Comparison of ENCODE assay signal across 11 mouse cellular contexts in the genomic region with DNA sequence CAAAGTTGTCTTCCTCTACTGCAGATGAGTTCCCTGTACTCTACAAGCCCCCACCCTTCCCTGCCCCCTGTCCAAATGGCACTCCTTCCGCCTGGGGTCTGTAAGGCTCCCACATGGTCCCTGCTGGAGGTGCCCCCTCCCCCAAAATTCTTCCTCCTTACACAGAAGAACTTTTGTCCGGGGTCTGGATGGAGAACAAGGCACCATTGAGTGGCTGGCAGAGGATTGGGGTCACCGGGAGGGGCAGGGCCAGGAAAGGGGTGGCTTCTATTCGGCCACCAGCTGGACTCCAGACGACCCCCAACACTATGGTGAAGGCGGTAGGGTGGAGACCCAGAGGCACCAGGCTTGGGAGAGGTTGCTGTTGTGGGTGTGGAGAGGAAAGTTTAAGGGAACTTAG. TPM values are rescaled to one million over a fixed set of nuclear protein-coding genes. Genes with fewer than 3 reads are reported as not detected.
DNase-seq lines count a peak whose midpoint lies in the region; ATAC-seq and TF ChIP-seq lines count a peak whose summit lies in the region.
"Had no signal": no experiment of that assay in that cellular context is flagged by ENCODE, and none has a peak within 500 bp of the region (broad histone marks: within the 10 kb centered on the region; RNA-seq: fewer than 3 reads in every experiment).

No protein-coding gene starts in this region.

- H3K27ac ChIP-seq in forebrain, embryonic 14.5 days (ENCODE audit: low read depth, low read length) = no peak overlapping the region
- H3K27ac ChIP-seq in forebrain, embryonic 12.5 days = no peak overlapping the region
- no peak overlapping the region for H3K27ac ChIP-seq in midbrain, postnatal 0 days (ENCODE audit: low read depth, low read length)
- no peak overlapping the region for H3K27ac ChIP-seq in midbrain, embryonic 16.5 days (ENCODE audit: low read length)
- H3K27ac ChIP-seq in hindbrain, postnatal 0 days = no peak overlapping the region
- H3K27ac ChIP-seq: liver, embryonic 13.5 days; midbrain, embryonic 12.5 days had no signal

- DNase-seq in forebrain, embryonic 14.5 days (ENCODE audit: low spot score) = no peak
- DNase-seq in midbrain, postnatal 0 days (ENCODE audit: low spot score) = peak; percentile 40
- DNase-seq in hindbrain, postnatal 0 days (ENCODE audit: low spot score) = peak; percentile 36
- DNase-seq in retina, embryonic 14.5 days (ENCODE audit: low spot score) = peak; percentile 63
- DNase-seq in cerebellum, adult 8-10 months = no peak
- DNase-seq in heart, adult 8-10 months (ENCODE audit: low spot score) = no peak
- DNase-seq: kidney, adult 9 months; liver, embryonic 13.5 days had no signal

- no peak overlapping the region for H3K4me3 ChIP-seq in forebrain, embryonic 14.5 days (ENCODE audit: low read depth, low read length)
- no peak overlapping the region for H3K4me3 ChIP-seq in forebrain, embryonic 12.5 days (replicated peaks)
- H3K4me3 ChIP-seq in midbrain, postnatal 0 days (ENCODE audit: low read depth, low read length) = no peak overlapping the region
- no peak overlapping the region for H3K4me3 ChIP-seq in midbrain, embryonic 16.5 days (ENCODE audit: low read depth, low read length)
- H3K4me3 ChIP-seq in hindbrain, postnatal 0 days (ENCODE audit: low read length) = no peak overlapping the region
- H3K4me3 ChIP-seq: liver, embryonic 13.5 days; midbrain, embryonic 12.5 days had no signal

- no peaks in the 10 kb centered on the region for H3K36me3 ChIP-seq in forebrain, embryonic 14.5 days (ENCODE audit: control insufficient read depth, insufficient read depth, low read length)
- no peaks in the 10 kb centered on the region for H3K36me3 ChIP-seq in forebrain, embryonic 12.5 days (replicated peaks)
- no peaks in the 10 kb centered on the region for H3K36me3 ChIP-seq in midbrain, postnatal 0 days (ENCODE audit: insufficient read depth, low read length)
- H3K36me3 ChIP-seq in midbrain, embryonic 16.5 days (ENCODE audit: control insufficient read depth, insufficient read depth, low read length) = no peaks in the 10 kb centered on the region
- no peaks in the 10 kb centered on the region for H3K36me3 ChIP-seq in hindbrain, postnatal 0 days (ENCODE audit: insufficient read depth, low read length)
- H3K36me3 ChIP-seq: liver, embryonic 13.5 days; midbrain, embryonic 12.5 days had no signal

- TF ChIP-seq CTCF in midbrain, postnatal 0 days (IDR thresholded peaks at IDR 0.05) = no peak
- no peak for TF ChIP-seq CTCF in hindbrain, postnatal 0 days (IDR thresholded peaks at IDR 0.05; ENCODE audit: low read depth)

- H3K9ac ChIP-seq in forebrain, embryonic 14.5 days (ENCODE audit: low read length) = no peak overlapping the region
- H3K9ac ChIP-seq in forebrain, embryonic 12.5 days = no peak overlapping the region
- no peak overlapping the region for H3K9ac ChIP-seq in midbrain, postnatal 0 days (replicated peaks; ENCODE audit: low read length, poor library complexity, severe bottlenecking)
- H3K9ac ChIP-seq in midbrain, embryonic 16.5 days (ENCODE audit: low read depth, low read length) = no peak overlapping the region
- no peak overlapping the region for H3K9ac ChIP-seq in hindbrain, postnatal 0 days (replicated peaks; ENCODE audit: low read length)
- H3K9ac ChIP-seq: liver, embryonic 13.5 days; midbrain, embryonic 12.5 days had no signal

- ATAC-seq in forebrain, embryonic 14.5 days = peak; percentile 15; the same call in 1 of the 2 replicates
- ATAC-seq in forebrain, embryonic 12.5 days (ENCODE audit: low FRiP score) = no peak
- ATAC-seq in midbrain, postnatal 0 days (ENCODE audit: low FRiP score) = peak; percentile 59
- ATAC-seq in midbrain, embryonic 16.5 days = no peak
- ATAC-seq in hindbrain, postnatal 0 days = peak; percentile 79

- H3K4me2 ChIP-seq in forebrain, embryonic 14.5 days (ENCODE audit: low read length) = no peak overlapping the region
- H3K4me2 ChIP-seq in forebrain, embryonic 12.5 days = no peak overlapping the region
- H3K4me2 ChIP-seq in midbrain, postnatal 0 days (ENCODE audit: low read depth, low read length, poor library complexity, severe bottlenecking) = no peak overlapping the region
- no peak overlapping the region for H3K4me2 ChIP-seq in midbrain, embryonic 16.5 days (ENCODE audit: low read length)
- no peak overlapping the region for H3K4me2 ChIP-seq in hindbrain, postnatal 0 days (ENCODE audit: low read depth, low read length)
- H3K4me2 ChIP-seq: liver, embryonic 13.5 days; midbrain, embryonic 12.5 days had no signal

- H3K4me1 ChIP-seq in forebrain, embryonic 14.5 days (ENCODE audit: control insufficient read depth, insufficient read depth, low read length) = no peaks in the 10 kb centered on the region
- no peaks in the 10 kb centered on the region for H3K4me1 ChIP-seq in forebrain, embryonic 12.5 days
- H3K4me1 ChIP-seq in midbrain, postnatal 0 days (ENCODE audit: insufficient read depth, low read length) = no peaks in the 10 kb centered on the region
- no peaks in the 10 kb centered on the region for H3K4me1 ChIP-seq in midbrain, embryonic 16.5 days (ENCODE audit: control insufficient read depth, insufficient read depth, low read length)
- no peaks in the 10 kb centered on the region for H3K4me1 ChIP-seq in hindbrain, postnatal 0 days (ENCODE audit: insufficient read depth, low read length)
- H3K4me1 ChIP-seq: midbrain, embryonic 12.5 days had no signal

- WGBS in forebrain, embryonic 14.5 days = 44% methylated on average over 6 of the region's 6 CpGs
- WGBS in forebrain, embryonic 12.5 days = 53% methylated on average over 6 of the region's 6 CpGs
- WGBS in midbrain, postnatal 0 days = 50% methylated on average over 6 of the region's 6 CpGs
- 69% methylated on average over 6 of the region's 6 CpGs for whole genome bisulfite sequencing in midbrain, embryonic 16.5 days
- 37% methylated on average over 6 of the region's 6 CpGs for WGBS in hindbrain, postnatal 0 days

- H3K9me3 ChIP-seq in forebrain, embryonic 14.5 days (replicated peaks; ENCODE audit: control insufficient read depth, low read length) = no peaks in the 10 kb centered on the region
- H3K9me3 ChIP-seq in forebrain, embryonic 12.5 days = no peaks in the 10 kb centered on the region
- no peaks in the 10 kb centered on the region for H3K9me3 ChIP-seq in midbrain, postnatal 0 days (ENCODE audit: low read length)
- H3K9me3 ChIP-seq in midbrain, embryonic 16.5 days (replicated peaks; ENCODE audit: control insufficient read depth, low read length, poor library complexity, severe bottlenecking) = no peaks in the 10 kb centered on the region
- no peaks in the 10 kb centered on the region for H3K9me3 ChIP-seq in hindbrain, postnatal 0 days (ENCODE audit: low read length)
- H3K9me3 ChIP-seq: liver, embryonic 13.5 days; midbrain, embryonic 12.5 days had no signal

- no peaks in the 10 kb centered on the region for H3K27me3 ChIP-seq in forebrain, embryonic 14.5 days (replicated peaks; ENCODE audit: control insufficient read depth, insufficient read depth, low read length)
- H3K27me3 ChIP-seq in forebrain, embryonic 12.5 days = no peaks in the 10 kb centered on the region
- no peaks in the 10 kb centered on the region for H3K27me3 ChIP-seq in midbrain, postnatal 0 days (ENCODE audit: insufficient read depth, low read length)
- H3K27me3 ChIP-seq in midbrain, embryonic 16.5 days (ENCODE audit: control insufficient read depth, insufficient read depth, low read depth, low read length) = no peaks in the 10 kb centered on the region
- no peaks in the 10 kb centered on the region for H3K27me3 ChIP-seq in hindbrain, postnatal 0 days (ENCODE audit: insufficient read depth, low read length)
- H3K27me3 ChIP-seq: liver, embryonic 13.5 days; midbrain, embryonic 12.5 days had no signal

RNA-seq across cellular contexts. Expression of gene Fxyd3, which starts 1.0 kb away (rescaled TPM):
- polyA plus RNA-seq in forebrain, embryonic 14.5 days (2014; fragmentation: Nextera tagmentation; extraction: Ambion mirVana) = not detected in 2 replicates
- 1.1 and 1.3 TPM in 2 replicates for polyA plus RNA-seq in forebrain, embryonic 12.5 days (2016; fragmentation: Nextera tagmentation; extraction: Ambion mirVana)
- total RNA-seq in midbrain, postnatal 0 days (2014; rRNA removed) = 3.7 TPM in 1 of 2 replicates, not detected in the other
- polyA plus RNA-seq in midbrain, postnatal 0 days (2015; fragmentation: Nextera tagmentation; extraction: Ambion mirVana) = 0.47 TPM in 1 of 2 replicates, not detected in the other
- polyA plus RNA-seq in midbrain, embryonic 16.5 days (2015; fragmentation: Nextera tagmentation; extraction: Ambion mirVana) = not detected in 2 replicates
- not detected in 2 replicates for total RNA-seq in hindbrain, postnatal 0 days (2014; rRNA removed)
- 1.2 and 1.5 TPM in 2 replicates for polyA plus RNA-seq in hindbrain, postnatal 0 days (2015; fragmentation: Nextera tagmentation; extraction: Ambion mirVana)
- 1 to 10 TPM in 2 of 4 experiments, under 1 TPM in 2; 0.71 to 4.8 (median 1.6) TPM for total RNA-seq in heart, adult 8-10 months (2022)

RNA-seq across cellular contexts. Expression of gene Lgi4, which starts 18.3 kb away (rescaled TPM):
- polyA plus RNA-seq in forebrain, embryonic 14.5 days (2014; fragmentation: Nextera tagmentation; extraction: Ambion mirVana) = 0.08 and 0.15 TPM in 2 replicates
- polyA plus RNA-seq in forebrain, embryonic 12.5 days (2016; fragmentation: Nextera tagmentation; extraction: Ambion mirVana) = 0.29 and 0.37 TPM in 2 replicates
- 1.2 and 1.3 TPM in 2 replicates for total RNA-seq in midbrain, postnatal 0 days (2014; rRNA removed)
- 0.56 and 0.81 TPM in 2 replicates for polyA plus RNA-seq in midbrain, postnatal 0 days (2015; fragmentation: Nextera tagmentation; extraction: Ambion mirVana)
- 0.15 and 0.35 TPM in 2 replicates for polyA plus RNA-seq in midbrain, embryonic 16.5 days (2015; fragmentation: Nextera tagmentation; extraction: Ambion mirVana)
- 1.9 and 5.9 TPM in 2 replicates for total RNA-seq in hindbrain, postnatal 0 days (2014; rRNA removed)
- 1.2 and 1.3 TPM in 2 replicates for polyA plus RNA-seq in hindbrain, postnatal 0 days (2015; fragmentation: Nextera tagmentation; extraction: Ambion mirVana)
- 1 to 10 TPM; 2.6 to 3.8 (median 3.4) TPM for total RNA-seq in heart, adult 8-10 months (2022)

RNA-seq across cellular contexts. Expression of gene Fxyd1, which starts 20.5 kb away (rescaled TPM):
- 9.4 and 12.3 TPM in 2 replicates for polyA plus RNA-seq in forebrain, embryonic 14.5 days (2014; fragmentation: Nextera tagmentation; extraction: Ambion mirVana)
- polyA plus RNA-seq in forebrain, embryonic 12.5 days (2016; fragmentation: Nextera tagmentation; extraction: Ambion mirVana) = 4.0 and 6.5 TPM in 2 replicates
- total RNA-seq in midbrain, postnatal 0 days (2014; rRNA removed) = 7.0 and 7.4 TPM in 2 replicates
- 20.4 and 22.2 TPM in 2 replicates for polyA plus RNA-seq in midbrain, postnatal 0 days (2015; fragmentation: Nextera tagmentation; extraction: Ambion mirVana)
- polyA plus RNA-seq in midbrain, embryonic 16.5 days (2015; fragmentation: Nextera tagmentation; extraction: Ambion mirVana) = 11.2 and 17.3 TPM in 2 replicates
- 24.0 and 26.5 TPM in 2 replicates for total RNA-seq in hindbrain, postnatal 0 days (2014; rRNA removed)
- 129 and 150 TPM in 2 replicates for polyA plus RNA-seq in hindbrain, postnatal 0 days (2015; fragmentation: Nextera tagmentation; extraction: Ambion mirVana)
- total RNA-seq in heart, adult 8-10 months (2022) = 1,000 to 10,000 TPM in 2 of 4 experiments, 100 to 1,000 TPM in 2; 843 to 1,156 (median 1,037) TPM

RNA-seq across cellular contexts. Expression of gene Fxyd7, which starts 26.2 kb away (rescaled TPM):
- 46.8 and 67.8 TPM in 2 replicates for polyA plus RNA-seq in forebrain, embryonic 14.5 days (2014; fragmentation: Nextera tagmentation; extraction: Ambion mirVana)
- 10.5 and 14.3 TPM in 2 replicates for polyA plus RNA-seq in forebrain, embryonic 12.5 days (2016; fragmentation: Nextera tagmentation; extraction: Ambion mirVana)
- total RNA-seq in midbrain, postnatal 0 days (2014; rRNA removed) = 189 and 285 TPM in 2 replicates
- polyA plus RNA-seq in midbrain, postnatal 0 days (2015; fragmentation: Nextera tagmentation; extraction: Ambion mirVana) = 455 and 516 TPM in 2 replicates
- polyA plus RNA-seq in midbrain, embryonic 16.5 days (2015; fragmentation: Nextera tagmentation; extraction: Ambion mirVana) = 188 and 270 TPM in 2 replicates
- total RNA-seq in hindbrain, postnatal 0 days (2014; rRNA removed) = 234 and 282 TPM in 2 replicates
- 466 and 477 TPM in 2 replicates for polyA plus RNA-seq in hindbrain, postnatal 0 days (2015; fragmentation: Nextera tagmentation; extraction: Ambion mirVana)
- 1 to 10 TPM in 2 of 4 experiments, under 1 TPM in 2; 0.49 to 1.5 (median 1.1) TPM for total RNA-seq in heart, adult 8-10 months (2022)

RNA-seq across cellular contexts. Expression of gene Fxyd5, which starts 35.2 kb away (rescaled TPM):
- 17.2 and 18.4 TPM in 2 replicates for polyA plus RNA-seq in forebrain, embryonic 14.5 days (2014; fragmentation: Nextera tagmentation; extraction: Ambion mirVana)
- polyA plus RNA-seq in forebrain, embryonic 12.5 days (2016; fragmentation: Nextera tagmentation; extraction: Ambion mirVana) = 7.6 and 9.2 TPM in 2 replicates
- 23.1 and 48.0 TPM in 2 replicates for total RNA-seq in midbrain, postnatal 0 days (2014; rRNA removed)
- polyA plus RNA-seq in midbrain, postnatal 0 days (2015; fragmentation: Nextera tagmentation; extraction: Ambion mirVana) = 31.9 and 32.9 TPM in 2 replicates
- 19.0 and 24.4 TPM in 2 replicates for polyA plus RNA-seq in midbrain, embryonic 16.5 days (2015; fragmentation: Nextera tagmentation; extraction: Ambion mirVana)
- total RNA-seq in hindbrain, postnatal 0 days (2014; rRNA removed) = 15.3 and 22.1 TPM in 2 replicates
- 33.3 and 35.3 TPM in 2 replicates for polyA plus RNA-seq in hindbrain, postnatal 0 days (2015; fragmentation: Nextera tagmentation; extraction: Ambion mirVana)
- total RNA-seq in heart, adult 8-10 months (2022) = 10 to 100 TPM; 22.7 to 35.0 (median 28.4) TPM

Comparison
In these comparisons a context has a peak if more than half of its experiments do, and no peak if none do; other contexts are left out.
1. ATAC-seq: peak in forebrain, embryonic 14.5 days (single experiment), midbrain, postnatal 0 days (single experiment) and hindbrain, postnatal 0 days (single experiment); none in forebrain, embryonic 12.5 days (single experiment) and midbrain, embryonic 16.5 days (single experiment).
2. DNase-seq: peak in midbrain, postnatal 0 days (single experiment), hindbrain, postnatal 0 days (single experiment) and retina, embryonic 14.5 days (single experiment); none in forebrain, embryonic 14.5 days (single experiment), cerebellum, adult 8-10 months (single experiment) and heart, adult 8-10 months (single experiment).